Mouse (Mus musculus): ENCODE measurements around the gene Ctrl.

Ctrl gene

GRCm38 (mm10) chr8:105937496-105938305 is 4.0 kb upstream of the Ctrl start:
- peak; percentile 73 for DNase-seq

- peak; percentile 76 to 77 for DNase-seq
Observed at GRCm38 (mm10) chr8:105936866-105937475, 3.3 kb upstream of the Ctrl start.

- no peak for DNase-seq
Observed at GRCm38 (mm10) chr8:105935863-105936603, 2.4 kb upstream of the Ctrl start.

DNA sequence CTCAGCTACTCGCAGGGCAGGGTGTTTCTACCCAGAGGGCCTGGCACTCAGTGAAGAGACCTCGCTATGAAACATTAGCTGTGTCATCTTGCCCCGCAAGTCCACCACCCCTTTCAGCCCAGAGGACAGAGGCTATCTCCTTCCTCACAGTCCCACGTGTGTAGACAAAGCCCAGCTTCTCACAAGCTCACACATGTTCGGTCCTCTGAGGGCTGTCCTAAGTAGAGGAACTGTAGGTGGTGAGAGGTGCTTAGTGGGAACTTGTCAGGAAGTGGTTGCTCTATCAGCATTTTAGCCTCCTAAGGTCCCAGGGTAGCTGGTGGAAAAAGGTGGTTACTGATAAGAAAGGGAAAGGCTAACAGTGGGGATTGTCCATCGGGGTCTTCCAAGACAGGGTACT is 1.4 kb upstream of the Ctrl start:
- no peak for DNase-seq

GRCm38 (mm10) chr8:105932525-105932924 is 1.1 kb downstream of the Ctrl start:
- DNase-seq = no peak

DNA sequence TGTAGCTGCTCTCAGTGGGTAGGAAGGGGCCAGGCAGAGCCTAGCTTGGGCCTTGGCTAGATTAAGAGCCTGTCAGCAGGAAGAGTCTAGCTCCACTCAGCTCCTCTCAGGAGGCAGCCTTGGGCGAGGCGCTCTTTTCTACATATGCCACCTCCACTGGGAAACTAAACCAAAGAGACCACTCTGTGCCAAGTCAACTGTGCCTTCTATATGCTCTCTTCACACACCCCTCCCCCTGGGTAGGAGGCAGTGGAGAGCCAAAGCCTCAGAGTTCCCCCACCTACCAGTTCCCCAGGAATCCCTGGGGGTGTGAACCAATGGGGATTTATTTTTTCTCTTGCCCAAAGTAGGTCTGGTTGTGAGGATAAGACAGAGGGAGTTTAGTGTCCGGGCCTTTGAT is 2.4 kb downstream of the Ctrl start:
- no peak for DNase-seq

DNA sequence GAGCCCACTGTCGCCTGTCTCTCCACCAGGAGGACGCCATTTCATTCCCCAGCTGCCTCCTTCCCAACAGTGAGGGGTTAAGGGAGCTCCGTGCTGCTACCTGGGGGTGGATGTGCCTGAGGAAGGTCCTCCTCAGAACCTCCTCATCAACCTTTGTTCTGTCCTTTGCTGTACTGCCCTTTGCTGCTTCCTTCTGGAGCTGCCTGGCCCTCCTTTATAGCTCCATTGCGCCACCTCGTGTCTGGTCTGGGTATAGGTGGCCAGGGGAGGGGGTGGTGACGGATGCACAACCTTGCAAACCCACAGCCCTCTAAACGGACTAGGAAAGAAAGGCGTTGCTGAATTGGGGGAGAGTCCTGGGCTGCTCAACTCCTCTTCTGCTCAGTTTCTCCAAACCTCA is 3.1 kb downstream of the Ctrl start:
- DNase-seq = peak; percentile 94

DNA sequence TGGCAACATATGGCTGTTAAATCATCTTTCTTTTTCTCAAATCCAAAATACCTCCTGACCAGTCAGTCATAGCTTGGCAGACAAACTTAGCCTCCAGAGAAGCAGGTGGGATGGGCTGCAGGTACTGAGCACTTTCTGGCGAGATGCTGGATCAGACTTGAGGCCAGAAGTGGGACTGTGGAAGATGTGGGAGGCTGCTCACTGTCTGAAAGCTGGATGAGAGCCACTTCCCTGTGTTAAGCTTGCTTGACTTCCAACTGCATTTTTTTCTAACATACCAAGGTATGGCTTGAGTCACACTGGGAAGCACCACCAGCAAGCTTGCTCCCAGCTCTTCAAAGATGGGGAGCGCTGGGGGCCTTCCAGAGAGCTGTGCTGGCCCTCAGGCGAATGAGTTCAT is 8.5 kb downstream of the Ctrl start:
- no peak for DNase-seq

DNA sequence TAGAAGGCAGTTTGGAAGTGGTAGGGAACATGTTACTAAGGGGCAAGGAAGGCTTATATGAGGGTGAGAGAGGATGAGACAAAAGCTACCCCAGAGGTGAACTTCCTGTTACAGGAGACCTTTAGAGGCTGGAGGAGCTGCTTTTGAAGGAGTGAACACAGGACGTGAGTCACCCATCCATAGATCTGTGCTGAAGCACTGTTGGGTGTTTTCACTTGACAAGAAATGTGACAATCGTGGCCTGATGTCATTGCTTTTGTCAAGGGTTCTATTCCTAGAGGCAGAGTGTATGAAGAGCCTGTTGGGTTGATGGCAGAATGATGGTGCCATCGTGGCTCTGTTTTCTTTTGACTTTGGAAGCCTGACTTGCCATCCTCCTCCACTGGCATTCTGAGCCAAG is 14.3 kb downstream of the Ctrl start:
- no peak for DNase-seq

DNA sequence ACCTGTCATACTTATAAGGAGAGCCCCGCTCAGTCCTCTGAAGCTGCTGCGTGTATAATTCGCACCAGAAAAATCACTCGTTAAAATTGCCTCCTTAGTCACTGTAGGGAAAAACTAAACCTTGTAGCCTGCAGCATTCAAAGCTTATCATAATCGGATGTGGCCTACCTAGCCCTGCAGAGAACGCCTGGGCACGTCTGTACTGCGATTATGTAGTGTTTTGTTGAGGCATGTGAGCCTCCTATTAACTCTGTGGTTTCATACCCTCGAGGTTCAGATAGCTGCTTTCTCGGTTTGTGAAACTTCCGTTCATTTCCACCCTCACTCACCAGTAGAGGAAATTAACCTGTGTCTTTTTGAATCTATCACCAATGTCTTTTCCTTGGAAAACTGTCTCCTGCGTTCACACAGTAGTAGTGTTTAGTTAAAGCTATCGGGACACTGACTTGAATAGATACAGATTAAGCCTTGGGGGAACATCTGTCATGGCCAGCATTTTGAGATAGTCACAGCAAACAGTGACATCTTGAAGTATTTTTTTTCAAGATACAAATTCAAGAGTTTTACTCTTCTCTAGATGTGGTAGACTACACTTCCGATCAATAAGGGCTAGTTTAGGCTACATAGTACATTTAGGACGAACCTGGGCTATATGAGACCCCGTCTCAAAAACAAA is 32.6 kb downstream of the Ctrl start:
- DNase-seq = peak; percentile 33 to 39

GRCm38 (mm10) chr8:105900180-105900940 is 33.3 kb downstream of the Ctrl start, which contains the start of gene Pskh1:
TSS of gene Pskh1 (plus strand) at chr8:105900441.
- peak; percentile 94 to 96 for DNase-seq

DNA sequence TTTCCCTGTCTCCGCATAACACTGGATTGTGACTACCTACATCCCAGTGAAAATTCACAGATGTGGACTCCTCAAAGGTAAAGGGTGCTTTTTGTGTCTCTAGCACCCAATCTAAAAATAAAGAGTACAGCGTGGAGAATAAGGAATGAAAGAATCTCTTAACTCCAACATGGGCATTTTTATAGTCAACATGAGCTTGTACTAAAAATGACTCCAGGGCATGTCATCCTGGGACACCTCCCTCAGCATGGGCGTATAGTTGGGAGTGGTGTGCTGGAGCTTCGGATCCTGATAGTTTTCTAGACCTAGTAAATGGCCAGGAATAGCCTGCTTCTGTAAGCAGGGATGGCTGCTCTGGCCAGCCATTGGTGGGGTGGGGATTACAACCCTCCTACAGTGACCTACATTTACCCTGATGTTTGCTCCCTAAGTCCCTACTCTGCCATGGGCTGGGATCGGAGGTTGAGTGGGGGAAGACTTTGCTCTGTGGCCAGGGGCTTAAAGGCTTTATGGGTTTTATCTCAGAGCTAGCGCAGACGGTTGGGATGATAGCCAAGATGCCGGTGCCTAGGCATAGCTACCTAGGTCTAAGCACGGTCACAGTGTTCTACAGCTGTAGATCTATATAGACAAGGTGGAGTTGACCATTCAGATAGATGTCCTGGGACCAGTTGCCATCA is 35.7 kb downstream of the Ctrl start:
- DNase-seq = no peak

DNA sequence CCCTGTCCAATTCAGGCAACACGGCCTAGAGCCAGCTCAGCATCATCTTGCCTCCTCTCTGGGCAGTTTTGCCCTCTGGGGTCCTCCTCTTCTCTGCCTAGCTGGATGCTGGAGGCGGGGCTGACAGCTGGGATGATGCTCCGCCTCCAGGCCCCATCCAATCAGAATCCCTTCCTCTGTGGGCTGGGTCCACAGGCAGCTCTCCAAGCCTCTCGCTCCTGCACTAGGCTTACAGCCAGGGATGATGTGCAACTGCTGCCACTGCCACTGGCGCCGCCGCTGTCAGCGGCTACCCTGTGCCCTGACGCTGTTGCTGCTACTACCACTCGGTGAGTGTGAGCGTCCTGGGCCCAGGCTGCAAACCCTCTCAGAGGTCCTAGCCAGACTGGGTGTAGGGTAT is 40.3 kb downstream of the Ctrl start, which contains the start of gene Nrn1l:
Nrn1l (plus strand) TSS at position 229 of the 400 bp plus-strand sequence.
- DNase-seq = no peak

DNA sequence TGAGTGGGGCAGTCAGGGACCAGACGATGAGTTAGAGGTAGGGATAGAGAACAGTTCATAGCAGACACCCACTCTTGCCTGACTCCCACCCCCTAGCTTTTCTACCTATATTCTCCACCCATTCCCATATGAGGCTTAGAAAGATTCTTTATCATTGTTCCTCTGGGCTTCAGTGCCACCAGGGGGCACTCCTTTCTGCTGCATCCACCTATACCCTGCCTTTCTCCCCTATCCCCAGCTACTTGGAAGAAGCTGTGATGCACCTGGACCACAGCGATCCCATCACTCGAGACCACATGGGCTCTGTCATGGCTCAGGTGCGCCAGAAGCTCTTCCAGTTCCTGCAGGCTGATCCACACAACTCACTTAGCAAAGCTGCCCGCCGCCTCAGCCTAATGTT is 41.2 kb downstream of the Ctrl start:
- peak; percentile 43 to 45 for DNase-seq

DNA sequence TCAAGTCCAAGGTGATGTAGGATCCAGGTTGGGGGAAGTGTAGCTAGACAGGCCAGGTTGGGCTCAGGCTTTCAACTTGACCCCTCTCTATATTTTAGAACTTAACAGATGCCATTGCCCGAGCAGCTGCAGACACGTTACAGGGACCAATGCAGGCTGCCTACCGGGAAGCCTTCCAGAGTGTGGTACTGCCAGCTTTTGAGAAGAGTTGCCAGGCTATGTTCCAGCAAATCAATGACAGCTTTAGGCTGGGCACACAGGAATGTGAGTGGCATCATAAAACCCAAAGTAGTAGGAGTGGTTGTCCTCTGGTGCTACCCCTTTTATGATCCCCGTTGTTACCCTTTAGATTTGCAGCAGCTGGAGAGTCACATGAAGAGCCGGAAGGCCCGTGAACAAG is 42.8 kb downstream of the Ctrl start:
- no peak for DNase-seq

DNA sequence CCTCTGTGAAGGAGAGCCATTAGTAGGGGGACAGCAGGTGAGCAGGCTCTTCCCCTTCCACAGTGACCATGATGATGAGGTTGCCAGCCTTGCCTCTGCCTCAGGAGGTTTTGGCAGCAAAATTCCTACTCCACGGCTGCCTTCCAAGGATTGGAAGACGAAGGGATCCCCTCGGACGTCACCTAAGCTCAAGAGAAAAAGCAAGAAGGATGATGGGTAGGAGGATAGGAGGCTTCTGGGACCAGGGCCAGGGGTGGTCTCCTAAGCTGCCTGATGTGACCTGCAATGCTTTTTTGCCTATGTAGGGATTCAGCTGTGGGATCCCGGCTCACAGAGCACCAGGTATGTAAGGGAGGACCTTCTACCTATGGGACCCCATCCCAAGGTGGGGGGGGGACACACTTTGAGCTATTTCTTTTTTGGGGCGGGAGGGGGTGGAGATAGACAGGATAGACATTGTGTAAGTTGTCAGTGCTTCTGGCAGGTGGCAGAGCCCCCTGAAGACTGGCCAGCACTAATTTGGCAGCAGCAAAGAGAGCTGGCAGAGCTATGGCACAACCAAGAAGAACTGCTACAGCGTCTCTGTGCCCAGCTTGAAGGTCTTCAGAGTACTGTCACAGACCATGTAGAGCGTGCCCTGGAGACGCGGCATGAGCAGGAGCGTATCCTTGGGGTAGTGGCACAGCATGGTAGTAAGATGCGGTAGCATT is 43.8 kb downstream of the Ctrl start:
- no peak for DNase-seq
